Mouse (Mus musculus) stomach, embryonic 14.5 days (tissue): ENCODE measurements around the gene Lalba. TPM values are rescaled to one million over a fixed set of nuclear protein-coding genes. Genes with fewer than 3 reads are reported as not detected.
"Not testable (repeated sequence)": the region's sequence is repeated elsewhere in the genome, so short reads cannot be mapped to it uniquely, and the experiment has no call there.

Source experiments
- ATAC-seq: fragments of 200-750 bp; cut with Nextera tagmentation; 2 replicates; pipeline ENCODE4 v1.8.0; 2017; ENCODE audit warnings: low read depth, moderate TSS enrichment; ENCODE audit not compliant: insufficient number of reproducible peaks, insufficient read depth, low FRiP score
- H3K27ac ChIP-seq: fragments of 300-500 bp; sonication (generic); 2 replicates; pipeline ENCODE4 v1.5.1; 2014; ENCODE audit warnings: mild to moderate bottlenecking, low read length, moderate library complexity, mixed read lengths
- H3K27me3 ChIP-seq: fragments of 300-500 bp; sonication (generic); 2 replicates; pipeline ENCODE4 v1.6.1; 2014; ENCODE audit warnings: low read length, control low read depth, mixed read lengths; ENCODE audit not compliant: control insufficient read depth, insufficient read depth
- H3K36me3 ChIP-seq: fragments of 300-500 bp; sonication (generic); 2 replicates; pipeline ENCODE4 v1.6.1; 2014; ENCODE audit warnings: mild to moderate bottlenecking, control low read depth, low read length, moderate library complexity, mixed read lengths; ENCODE audit not compliant: control insufficient read depth, insufficient read depth
- H3K4me1 ChIP-seq: fragments of 300-500 bp; sonication (generic); 2 replicates; pipeline ENCODE4 v1.6.1; 2014; ENCODE audit warnings: low read length, control low read depth, mixed read lengths; ENCODE audit not compliant: control insufficient read depth, insufficient read depth
- H3K4me2 ChIP-seq: fragments of 300-500 bp; sonication (generic); replicated peaks from 2 replicates; pipeline ENCODE4 v1.6.1; 2014; ENCODE audit warnings: low read depth, low read length, control low read depth
- H3K4me3 ChIP-seq: fragments of 300-500 bp; sonication (generic); 2 replicates; pipeline ENCODE4 v1.5.1; 2014; ENCODE audit warnings: low read depth, low read length, control low read depth
- H3K9ac ChIP-seq: fragments of 300-500 bp; sonication (generic); replicated peaks from 2 replicates; pipeline ENCODE4 v1.6.1; 2014; ENCODE audit warnings: low read depth, mild to moderate bottlenecking, control low read depth, low read length, moderate library complexity, mixed read lengths
- H3K9me3 ChIP-seq: fragments of 300-500 bp; sonication (generic); 2 replicates; pipeline ENCODE4 v1.6.1; 2016; ENCODE audit warnings: low read depth, low read length, control low read depth; ENCODE audit not compliant: control insufficient read depth
- WGBS: fragments of 180-500 bp; shearing (Covaris S2); extraction: QIAGEN DNeasy Blood & Tissue Kit; methylation state at CpG from one replicate; pipeline ENCODE4 v1.1.7; 2014; 5-methylcytosine and 5-hydroxymethylcytosine counted together
- microRNA-seq: library from miRNA; unstranded; fragments of <30 nt; microRNA quantifications from one replicate; pipeline ENCODE4, GENCODE M21; 2016
- polyA plus RNA-seq: library from polyadenylated mRNA; unstranded; fragments of >200 nt; fragmentation: Nextera tagmentation; extraction: Ambion mirVana; gene quantifications from 2 replicates; pipeline ENCODE4 v1.2.1, GENCODE M21; 2014

Gene Lalba
- polyA plus RNA-seq, 1 experiment from 2014 or later: not detected

DNA sequence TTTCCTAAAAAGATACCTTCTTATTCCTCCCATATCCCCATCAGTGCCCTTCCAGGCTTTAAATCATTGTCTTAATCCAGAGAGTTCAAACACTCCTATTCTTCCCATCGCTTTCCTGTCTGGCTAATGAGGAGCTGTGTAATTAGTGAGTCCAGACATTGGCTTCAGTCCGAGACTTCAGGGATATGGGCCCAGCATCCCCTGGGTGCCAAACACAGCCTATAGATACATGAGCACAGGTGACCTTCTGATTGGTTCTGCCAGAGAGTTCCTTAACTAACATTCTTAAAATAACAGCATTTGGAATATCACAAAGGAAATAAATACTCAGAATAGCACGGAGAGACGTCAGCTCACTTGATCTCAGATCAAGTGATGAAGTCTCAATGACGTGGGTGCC, 51.6 kb downstream of the Lalba start, which contains the start of gene Olfr282:
Olfr282 (plus strand) TSS at position 301 of the 400 bp plus-strand sequence.
- not testable (repeated sequence) for H3K27ac ChIP-seq, H3K9ac ChIP-seq, H3K27me3 ChIP-seq, H3K4me1 ChIP-seq, H3K36me3 ChIP-seq, H3K9me3 ChIP-seq, H3K4me2 ChIP-seq, ATAC-seq, H3K4me3 ChIP-seq
- 69% methylated on average over 5 of the region's 5 CpGs for WGBS

Small RNAs within 50 kb of the gene (microRNA-seq; reads per million reads assigned to microRNA genes)
- not detected for gene Mir1291

Other genes starting within 250 kb of the Lalba start
- gene Olfr286, start 248.3 kb downstream of the Lalba start, polyA plus RNA-seq: not detected in 2 replicates
- gene H1fnt, start 225.4 kb downstream of the Lalba start, polyA plus RNA-seq: not detected in 2 replicates
- 0.74 and 0.87 TPM in 2 replicates for gene Zfp641, start 186.6 kb downstream of the Lalba start, polyA plus RNA-seq
- not detected in 2 replicates for gene Olfr285, start 165.4 kb downstream of the Lalba start, polyA plus RNA-seq
- gene Olfr284, start 141.7 kb downstream of the Lalba start, polyA plus RNA-seq: not detected in 2 replicates
- not detected in 2 replicates for gene Olfr283, start 101.8 kb downstream of the Lalba start, polyA plus RNA-seq
- gene Olfr282, start 51.5 kb downstream of the Lalba start, polyA plus RNA-seq: not detected in 2 replicates
- gene Olfr281, start 30.1 kb downstream of the Lalba start, polyA plus RNA-seq: not detected in 2 replicates
- gene OR5BS1P, start 12.8 kb downstream of the Lalba start, polyA plus RNA-seq: not detected in 2 replicates
- gene Olfr279, start 9.7 kb upstream of the Lalba start, polyA plus RNA-seq: not detected in 2 replicates
- 90.6 and 92.2 TPM in 2 replicates for gene Kansl2, start 51.5 kb upstream of the Lalba start, polyA plus RNA-seq
- 60.0 and 61.2 TPM in 2 replicates for gene Ccnt1, start 88.2 kb upstream of the Lalba start, polyA plus RNA-seq
- not detected in 2 replicates for gene 4930415O20Rik, start 88.3 kb upstream of the Lalba start, polyA plus RNA-seq
- gene Adcy6, start 127.4 kb upstream of the Lalba start, polyA plus RNA-seq: 21.9 and 23.0 TPM in 2 replicates
- gene Cacnb3, start 148.1 kb upstream of the Lalba start, polyA plus RNA-seq: 34.4 TPM in 2 replicates
- 30.1 and 30.3 TPM in 2 replicates for gene Ddx23, start 180.2 kb upstream of the Lalba start, polyA plus RNA-seq
- 0.75 and 0.83 TPM in 2 replicates for gene Rnd1, start 194.7 kb upstream of the Lalba start, polyA plus RNA-seq
- 1.2 and 1.4 TPM in 2 replicates for gene Ccdc65, start 225.5 kb upstream of the Lalba start, polyA plus RNA-seq
- gene Fkbp11, start 245.5 kb upstream of the Lalba start, polyA plus RNA-seq: 38.1 and 39.2 TPM in 2 replicates